Mouse (Mus musculus) hindbrain, postnatal 0 days (tissue): ENCODE measurements at regions not wholly inside any gene's neighbourhood (a gene's known extent, or its start where the extent isn't known, plus 50 kb on each side); places are given as distances from the start of the nearest gene placed in this dataset.

Experiments
- ATAC-seq: fragments of 200-750 bp; cut with Nextera tagmentation; 2 replicates; pipeline ENCODE4 v1.8.0; 2017; ENCODE audit warnings: mild to moderate bottlenecking, moderate TSS enrichment, moderate library complexity
- DNase-seq: peaks from one replicate; pipeline ENCODE4 v3.0.0-alpha.2; 2015; ENCODE audit warnings: low spot score
- H3K27ac ChIP-seq: fragments of 300-500 bp; sonication (generic); 2 replicates; pipeline ENCODE4 v1.5.1; 2014; ENCODE audit warnings: mild to moderate bottlenecking
- H3K27me3 ChIP-seq: fragments of 300-500 bp; sonication (generic); 2 replicates; pipeline ENCODE4 v1.6.1; 2014; ENCODE audit warnings: low read length, mixed read lengths; ENCODE audit not compliant: insufficient read depth
- H3K36me3 ChIP-seq: fragments of 300-500 bp; sonication (generic); 2 replicates; pipeline ENCODE4 v1.6.1; 2014; ENCODE audit warnings: low read length, mixed read lengths; ENCODE audit not compliant: insufficient read depth
- H3K4me1 ChIP-seq: fragments of 300-500 bp; sonication (generic); 2 replicates; pipeline ENCODE4 v1.6.1; 2014; ENCODE audit warnings: antibody characterized with exemption, low read length, mixed read lengths; ENCODE audit not compliant: insufficient read depth
- H3K4me2 ChIP-seq: fragments of 300-500 bp; sonication (generic); 2 replicates; pipeline ENCODE4 v1.6.1; 2014; ENCODE audit warnings: low read depth, mild to moderate bottlenecking, low read length, moderate library complexity, mixed read lengths
- H3K4me3 ChIP-seq: fragments of 300-500 bp; sonication (generic); 2 replicates; pipeline ENCODE4 v1.5.1; 2014; ENCODE audit warnings: low read length
- H3K9ac ChIP-seq: fragments of 300-500 bp; sonication (generic); replicated peaks from 2 replicates; pipeline ENCODE4 v1.6.1; 2014; ENCODE audit warnings: mild to moderate bottlenecking, low read length, moderate library complexity, mixed read lengths
- H3K9me3 ChIP-seq: fragments of 300-500 bp; sonication (generic); 2 replicates; pipeline ENCODE4 v1.6.1; 2016; ENCODE audit warnings: low read length, mixed read lengths
- CTCF ChIP-seq: IDR thresholded peaks from 2 replicates; pipeline ENCODE4 v1.5.1; 2016; ENCODE audit warnings: antibody characterized with exemption, control low read depth, low read depth
- WGBS: fragments of 180-500 bp; shearing (Covaris S2); extraction: QIAGEN DNeasy Blood & Tissue Kit; methylation state at CpG from one replicate; pipeline ENCODE4 v1.1.7; 2014; 5-methylcytosine and 5-hydroxymethylcytosine counted together

- Histone ChIP-seq H3K9me3 (no peaks in the 10 kb centered on the region), H3K4me1 (no peaks in the 10 kb centered on the region), H3K27ac (no peak overlapping the region), H3K27me3 (0 out of 2 replicates have a peak, but pooled peaks cover 3% of the 10 kb centered on the region), H3K9ac (no peak overlapping the region), H3K4me3 (no peak overlapping the region), H3K4me2 (no peak overlapping the region), H3K36me3 (no peaks in the 10 kb centered on the region)
- DNase-seq, result no peak
- 52% methylated on average over 7 of the region's 7 CpGs for WGBS
- ATAC-seq, result no peak
- no peak for TF ChIP-seq CTCF
Observed at GRCm38 (mm10) chr17:72782775-72783174, 53.5 kb upstream of the Ypel5 start.

DNA sequence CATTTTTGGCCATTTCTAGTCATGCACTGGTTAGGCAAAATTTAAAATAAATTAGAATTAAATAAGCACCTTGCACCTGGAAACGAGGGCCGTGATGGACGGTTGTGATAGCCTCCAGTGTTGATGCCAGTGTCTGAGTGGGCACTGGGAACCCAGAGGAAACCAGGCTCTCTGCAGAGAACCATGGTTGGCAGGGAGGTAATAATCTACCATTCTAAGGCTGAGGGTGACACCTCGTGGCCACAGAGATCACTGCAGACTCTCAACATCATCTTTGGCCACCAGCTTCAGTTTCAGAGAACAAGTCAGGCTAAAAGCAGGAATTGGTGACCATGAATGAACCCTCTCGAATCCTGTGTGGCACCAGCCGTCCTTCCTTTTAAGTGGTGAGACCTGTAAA lies 54.5 kb upstream of the Ypel5 start:
- H3K36me3 ChIP-seq, result no peaks in the 10 kb centered on the region
- H3K27me3 ChIP-seq, result 0 out of 2 replicates have a peak, but pooled peaks cover 3% of the 10 kb centered on the region
- H3K4me1 ChIP-seq, result no peaks in the 10 kb centered on the region
- ATAC-seq, result peak; percentile 74; the same call in 1 of the 2 replicates
- no peak overlapping the region for H3K4me2 ChIP-seq
- no peak overlapping the region for H3K9ac ChIP-seq
- peak; percentile 88 for DNase-seq
- no peak overlapping the region for H3K4me3 ChIP-seq
- H3K27ac ChIP-seq, result no peak overlapping the region
- no peaks in the 10 kb centered on the region for H3K9me3 ChIP-seq
- 22% methylated on average over 6 of the region's 6 CpGs for WGBS
- peak; percentile 97 for TF ChIP-seq CTCF

- Histone ChIP-seq H3K4me3 (no peak overlapping the region), H3K27ac (no peak overlapping the region), H3K36me3 (no peaks in the 10 kb centered on the region), H3K4me1 (no peaks in the 10 kb centered on the region), H3K27me3 (no peaks in the 10 kb centered on the region), H3K4me2 (no peak overlapping the region), H3K9me3 (no peaks in the 10 kb centered on the region), H3K9ac (no peak overlapping the region)
- no peak for TF ChIP-seq CTCF
- no peak for DNase-seq
- WGBS, result 67% methylated on average over 4 of the region's 4 CpGs
- ATAC-seq, result no peak
Observed at GRCm38 (mm10) chr17:72768266-72768665, 68.0 kb upstream of the Ypel5 start.

GRCm38 (mm10) chr17:72760937-72761336 lies 75.3 kb upstream of the Ypel5 start:
- Histone ChIP-seq H3K4me3 (no peak overlapping the region), H3K4me1 (no peaks in the 10 kb centered on the region), H3K27me3 (no peaks in the 10 kb centered on the region), H3K9ac (no peak overlapping the region), H3K27ac (no peak overlapping the region), H3K36me3 (no peaks in the 10 kb centered on the region), H3K4me2 (no peak overlapping the region), H3K9me3 (no peaks in the 10 kb centered on the region)
- TF ChIP-seq CTCF, result no peak
- DNase-seq, result peak; percentile 16
- WGBS, result 40% methylated on average over 3 of the region's 3 CpGs
- peak; percentile 49; the same call in 1 of the 2 replicates for ATAC-seq

GRCm38 (mm10) chr17:72746411-72746810 lies 89.8 kb upstream of the Ypel5 start:
- no peak for DNase-seq
- no peaks in the 10 kb centered on the region for H3K36me3 ChIP-seq
- H3K9me3 ChIP-seq, result no peaks in the 10 kb centered on the region
- H3K4me1 ChIP-seq, result no peaks in the 10 kb centered on the region
- H3K27me3 ChIP-seq, result no peaks in the 10 kb centered on the region
- WGBS, result 59% methylated on average over 4 of the region's 4 CpGs
- no peak overlapping the region for H3K27ac ChIP-seq
- no peak overlapping the region for H3K4me3 ChIP-seq
- H3K9ac ChIP-seq, result no peak overlapping the region
- ATAC-seq, result no peak
- no peak overlapping the region for H3K4me2 ChIP-seq
- TF ChIP-seq CTCF, result no peak

GRCm38 (mm10) chr17:72733006-72733405 lies 103.2 kb upstream of the Ypel5 start:
- no peak for TF ChIP-seq CTCF
- Histone ChIP-seq H3K9ac (no peak overlapping the region), H3K27ac (no peak overlapping the region), H3K4me3 (no peak overlapping the region), H3K27me3 (no peaks in the 10 kb centered on the region), H3K9me3 (no peaks in the 10 kb centered on the region), H3K4me2 (no peak overlapping the region), H3K36me3 (no peaks in the 10 kb centered on the region), H3K4me1 (no peaks in the 10 kb centered on the region)
- WGBS, result 79% methylated on average over 1 of the region's 1 CpGs
- DNase-seq (peak; percentile 29), ATAC-seq (no peak)

GRCm38 (mm10) chr17:72731691-72732090 lies 104.6 kb upstream of the Ypel5 start:
- Histone ChIP-seq H3K9ac (no peak overlapping the region), H3K4me2 (no peak overlapping the region), H3K27ac (no peak overlapping the region), H3K4me1 (no peaks in the 10 kb centered on the region), H3K27me3 (no peaks in the 10 kb centered on the region), H3K4me3 (no peak overlapping the region), H3K36me3 (no peaks in the 10 kb centered on the region), H3K9me3 (no peaks in the 10 kb centered on the region)
- 84% methylated on average over 6 of the region's 6 CpGs for WGBS
- DNase-seq (no peak), ATAC-seq (no peak)
- no peak for TF ChIP-seq CTCF
